Mouse (Mus musculus) liver, embryonic 14.5 days (tissue): ENCODE results near the gene Kyat1.

Experiments used
- CTCF ChIP-seq: IDR thresholded peaks from 2 replicates; pipeline ENCODE4 v1.5.1; 2016; ENCODE audit warnings: antibody characterized with exemption, low read depth, control low read depth
- EP300 ChIP-seq: IDR thresholded peaks from 2 replicates; pipeline ENCODE4 v1.6.1; 2016; ENCODE audit warnings: antibody characterized with exemption, low read depth

GRCm38 (mm10) chr2:30238906-30239465 lies 33.3 kb upstream of the Kyat1 start:
- TF ChIP-seq CTCF (no peak), EP300 (no peak)
